Mouse (Mus musculus): ENCODE data around the gene Tmem87b. TPM values are rescaled to one million over a fixed set of nuclear protein-coding genes. Genes with fewer than 3 reads are reported as not detected.

Tmem87b gene
- polyA plus RNA-seq, 1 experiment from 2014 or later = 17.5 TPM

GRCm38 (mm10) chr2:128793958-128794357 lies 24.0 kb upstream of the Tmem87b start:
- Histone ChIP-seq H3K9me3 (ENCODE audit: low read length) (no peaks in the 10 kb centered on the region), H3K4me3 (ENCODE audit: low read depth, low read length) (no peak overlapping the region), H3K4me2 (ENCODE audit: low read depth, low read length) (no peak overlapping the region), H3K9ac (replicated peaks) (no peak overlapping the region), H3K4me1 (ENCODE audit: insufficient read depth) (no peaks in the 10 kb centered on the region), H3K27ac (ENCODE audit: low read depth) (no peak overlapping the region), H3K27me3 (ENCODE audit: insufficient read depth, low read length) (no peaks in the 10 kb centered on the region), H3K36me3 (replicated peaks; ENCODE audit: insufficient read depth, low read length) (peaks cover 11% of the 10 kb centered on the region)
- WGBS (ENCODE audit: insufficient replicate concordance) = 75% methylated on average over 6 of the region's 6 CpGs
- ATAC-seq (no peak), DNase-seq (no peak)
- TF ChIP-seq CTCF (IDR thresholded peaks at IDR 0.05; ENCODE audit: low read depth) (no peak), EP300 (IDR thresholded peaks at IDR 0.05; ENCODE audit: low read depth) (no peak)

GRCm38 (mm10) chr2:128796463-128796862 lies 21.5 kb upstream of the Tmem87b start:
- 0 out of 2 replicates have a peak overlapping the region, but pooled peaks have one; percentile 32 for H3K27ac ChIP-seq (ENCODE audit: low read depth)
- no peak overlapping the region for H3K9ac ChIP-seq (replicated peaks)
- H3K27me3 ChIP-seq (ENCODE audit: insufficient read depth, low read length) = no peaks in the 10 kb centered on the region
- 41% methylated on average over 6 of the region's 6 CpGs for whole genome bisulfite sequencing (ENCODE audit: insufficient replicate concordance)
- peaks cover 25% of the 10 kb centered on the region for H3K36me3 ChIP-seq (replicated peaks; ENCODE audit: insufficient read depth, low read length)
- no peak overlapping the region for H3K4me3 ChIP-seq (ENCODE audit: low read depth, low read length)
- TF ChIP-seq CTCF (IDR thresholded peaks at IDR 0.05; ENCODE audit: low read depth) (no peak), EP300 (IDR thresholded peaks at IDR 0.05; ENCODE audit: low read depth) (no peak)
- H3K9me3 ChIP-seq (ENCODE audit: low read length) = peaks cover 6% of the 10 kb centered on the region; the same call in 1 of the 2 replicates
- H3K4me2 ChIP-seq (ENCODE audit: low read depth, low read length) = no peak overlapping the region
- ATAC-seq = no peak; the same call in 1 of the 2 replicates
- no peaks in the 10 kb centered on the region for H3K4me1 ChIP-seq (ENCODE audit: insufficient read depth)
- DNase-seq = no peak

GRCm38 (mm10) chr2:128803441-128803840 lies 14.5 kb upstream of the Tmem87b start:
- no peak overlapping the region for H3K4me2 ChIP-seq (ENCODE audit: low read depth, low read length)
- WGBS (ENCODE audit: insufficient replicate concordance) = 74% methylated on average over 4 of the region's 4 CpGs
- DNase-seq = no peak
- no peak overlapping the region for H3K27ac ChIP-seq (ENCODE audit: low read depth)
- H3K4me3 ChIP-seq (ENCODE audit: low read depth, low read length) = no peak overlapping the region
- ATAC-seq = no peak
- no peaks in the 10 kb centered on the region for H3K4me1 ChIP-seq (ENCODE audit: insufficient read depth)
- no peak overlapping the region for H3K9ac ChIP-seq (replicated peaks)
- no peaks in the 10 kb centered on the region for H3K27me3 ChIP-seq (ENCODE audit: insufficient read depth, low read length)
- H3K36me3 ChIP-seq (replicated peaks; ENCODE audit: insufficient read depth, low read length) = peaks cover 21% of the 10 kb centered on the region
- TF ChIP-seq CTCF (IDR thresholded peaks at IDR 0.05; ENCODE audit: low read depth) = no peak
- no peak for TF ChIP-seq EP300 (IDR thresholded peaks at IDR 0.05; ENCODE audit: low read depth)
- peaks cover 6% of the 10 kb centered on the region; the same call in 1 of the 2 replicates for H3K9me3 ChIP-seq (ENCODE audit: low read length)

- TF ChIP-seq CTCF (IDR thresholded peaks at IDR 0.05; ENCODE audit: low read depth) (no peak), EP300 (IDR thresholded peaks at IDR 0.05; ENCODE audit: low read depth) (no peak)
Observed at GRCm38 (mm10) chr2:128805341-128805740, 12.6 kb upstream of the Tmem87b start.

GRCm38 (mm10) chr2:128806561-128806960 lies 11.4 kb upstream of the Tmem87b start:
- 0 out of 2 replicates have a peak, but pooled peaks have one; percentile 25 for TF ChIP-seq EP300 (IDR thresholded peaks at IDR 0.05; ENCODE audit: low read depth)
- no peak for TF ChIP-seq CTCF (IDR thresholded peaks at IDR 0.05; ENCODE audit: low read depth)
- Histone ChIP-seq H3K4me1 (ENCODE audit: insufficient read depth) (no peaks in the 10 kb centered on the region), H3K9ac (replicated peaks) (no peak overlapping the region), H3K36me3 (replicated peaks; ENCODE audit: insufficient read depth, low read length) (peaks cover 3% of the 10 kb centered on the region), H3K27me3 (ENCODE audit: insufficient read depth, low read length) (no peaks in the 10 kb centered on the region), H3K27ac (ENCODE audit: low read depth) (no peak overlapping the region; the same call in 1 of the 2 replicates), H3K9me3 (ENCODE audit: low read length) (no peaks in the 10 kb centered on the region), H3K4me3 (ENCODE audit: low read depth, low read length) (no peak overlapping the region), H3K4me2 (ENCODE audit: low read depth, low read length) (no peak overlapping the region)
- DNase-seq = peak; percentile 30
- peak; percentile 38; the same call in 1 of the 2 replicates for ATAC-seq
- WGBS (ENCODE audit: insufficient replicate concordance) = 34% methylated on average over 8 of the region's 8 CpGs

More at GRCm38 (mm10) chr2:128805341-128805740, 12.6 kb upstream of the Tmem87b start:
- Histone ChIP-seq H3K36me3 (replicated peaks; ENCODE audit: insufficient read depth, low read length) (peaks cover 14% of the 10 kb centered on the region), H3K9ac (replicated peaks) (no peak overlapping the region), H3K4me3 (ENCODE audit: low read depth, low read length) (no peak overlapping the region), H3K9me3 (ENCODE audit: low read length) (peaks cover under 1% of the 10 kb centered on the region; the same call in 1 of the 2 replicates), H3K4me1 (ENCODE audit: insufficient read depth) (no peaks in the 10 kb centered on the region), H3K27ac (ENCODE audit: low read depth) (no peak overlapping the region), H3K27me3 (ENCODE audit: insufficient read depth, low read length) (no peaks in the 10 kb centered on the region), H3K4me2 (ENCODE audit: low read depth, low read length) (no peak overlapping the region)
- ATAC-seq (no peak), DNase-seq (no peak)
- 65% methylated on average over 4 of the region's 4 CpGs for WGBS (ENCODE audit: insufficient replicate concordance)

- DNase-seq (no peak), ATAC-seq (peak; percentile 63)
- H3K9me3 ChIP-seq (ENCODE audit: low read length) = no peaks in the 10 kb centered on the region
- WGBS (ENCODE audit: insufficient replicate concordance) = 37% methylated on average over 2 of the region's 2 CpGs
- no peak overlapping the region for H3K9ac ChIP-seq (replicated peaks)
- 0 out of 2 replicates have a peak overlapping the region, but pooled peaks have one; percentile 29 for H3K27ac ChIP-seq (ENCODE audit: low read depth)
- H3K4me3 ChIP-seq (ENCODE audit: low read depth, low read length) = no peak overlapping the region
- H3K4me2 ChIP-seq (ENCODE audit: low read depth, low read length) = no peak overlapping the region
- TF ChIP-seq EP300 (IDR thresholded peaks at IDR 0.05; ENCODE audit: low read depth) = 0 out of 2 replicates have a peak, but pooled peaks have one; percentile 22
- no peak for TF ChIP-seq CTCF (IDR thresholded peaks at IDR 0.05; ENCODE audit: low read depth)
- no peaks in the 10 kb centered on the region for H3K36me3 ChIP-seq (replicated peaks; ENCODE audit: insufficient read depth, low read length)
- H3K27me3 ChIP-seq (ENCODE audit: insufficient read depth, low read length) = no peaks in the 10 kb centered on the region
- H3K4me1 ChIP-seq (ENCODE audit: insufficient read depth) = no peaks in the 10 kb centered on the region
Observed at GRCm38 (mm10) chr2:128812761-128813160, 5.2 kb upstream of the Tmem87b start.
